16 mouse cellular contexts compared by ENCODE assay signal in the genomic region with DNA sequence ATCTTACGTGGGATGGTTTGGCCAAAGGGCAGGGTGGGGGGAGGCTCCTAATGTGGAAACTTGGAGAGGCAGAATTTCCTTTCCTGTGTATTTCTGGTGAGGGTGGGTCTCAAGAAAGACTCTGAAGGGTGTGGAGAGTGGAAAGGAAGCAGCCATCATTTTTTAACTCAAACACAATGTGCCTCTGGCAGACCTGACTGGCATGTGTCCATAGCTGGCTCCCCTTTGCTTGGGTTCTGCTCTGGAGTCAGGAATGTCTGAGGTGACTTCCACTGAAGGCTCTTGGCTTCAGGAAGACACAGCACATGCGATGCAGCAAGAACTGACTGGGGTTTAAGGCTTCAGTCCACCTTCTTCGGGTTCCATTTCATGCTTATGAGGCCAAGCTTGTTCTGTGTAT. TPM values are rescaled to one million over a fixed set of nuclear protein-coding genes. Genes with fewer than 3 reads are reported as not detected.
DNase-seq lines count a peak whose midpoint lies in the region; ATAC-seq lines count a peak whose summit lies in the region.
"Had no signal": no experiment of that assay in that cellular context is flagged by ENCODE, and none has a peak within 500 bp of the region (broad histone marks: within the 10 kb centered on the region; RNA-seq: fewer than 3 reads in every experiment).

No protein-coding gene starts in this region.

- no peaks in the 10 kb centered on the region for H3K4me1 ChIP-seq in kidney, embryonic 16.5 days (ENCODE audit: insufficient read depth, low read length)
- H3K4me1 ChIP-seq in heart, embryonic 14.5 days (ENCODE audit: control insufficient read depth in 2 of 2, insufficient read depth in 2 of 2, low read length in 2 of 2): peaks cover 10 to 13% of the 10 kb centered on the region in 2 experiments; a peak in 3 of 4 replicates
- H3K4me1 ChIP-seq in liver, embryonic 13.5 days (replicated peaks): no peaks in the 10 kb centered on the region; the same call in none of the 2 replicates
- H3K4me1 ChIP-seq: neural tube, embryonic 13.5 days had no signal

- no peak overlapping the region for H3K4me3 ChIP-seq in kidney, embryonic 16.5 days (ENCODE audit: low read length)
- H3K4me3 ChIP-seq in heart, embryonic 14.5 days (ENCODE audit: control insufficient read depth in 1 of 2, insufficient read depth in 1 of 2, low read depth in 1 of 2, low read length in 2 of 2): no peak overlapping the region
- no peak overlapping the region for H3K4me3 ChIP-seq in liver, embryonic 13.5 days (replicated peaks)
- H3K4me3 ChIP-seq: embryonic facial prominence, embryonic 10.5 days; liver, embryonic 15.5 days; neural tube, embryonic 13.5 days had no signal

- ATAC-seq in kidney, embryonic 16.5 days (ENCODE audit: low FRiP score, low TSS enrichment): no peak
- no peak for ATAC-seq in heart, embryonic 14.5 days (ENCODE audit: insufficient number of reproducible peaks, insufficient read depth, low FRiP score, low read depth)
- ATAC-seq in liver, embryonic 13.5 days (ENCODE audit: low read depth): no peak
- ATAC-seq: CD4-positive, CD25-positive, alpha-beta regulatory T cell, adult 4 months; hindbrain, embryonic 16.5 days; midbrain, embryonic 16.5 days had no signal

- peak; percentile 31 for DNase-seq in kidney, postnatal 14 days
- no peak for DNase-seq in liver, embryonic 13.5 days
- DNase-seq in lung, postnatal 36 days: peak; percentile 88
- DNase-seq in embryo, embryonic 10 days (ENCODE audit: low spot score): no peak
- DNase-seq in thymus, postnatal 0 days (ENCODE audit: low spot score): no peak
- DNase-seq in cerebellum, adult 11-12 months: no peak
- DNase-seq: cerebellum, adult 9-10 months; thymus, adult 18-20 months had no signal

- H3K9ac ChIP-seq in kidney, embryonic 16.5 days (replicated peaks; ENCODE audit: low read length): no peak overlapping the region
- no peak overlapping the region for H3K9ac ChIP-seq in heart, embryonic 14.5 days (ENCODE audit: low read length)
- H3K9ac ChIP-seq in liver, embryonic 13.5 days: no peak overlapping the region
- H3K9ac ChIP-seq: liver, embryonic 15.5 days; neural tube, embryonic 13.5 days had no signal

- H3K9me3 ChIP-seq in kidney, embryonic 16.5 days (ENCODE audit: low read length): no peaks in the 10 kb centered on the region
- H3K9me3 ChIP-seq in heart, embryonic 14.5 days (ENCODE audit: control insufficient read depth, low read length): no peaks in the 10 kb centered on the region
- no peaks in the 10 kb centered on the region for H3K9me3 ChIP-seq in liver, embryonic 13.5 days (replicated peaks)
- H3K9me3 ChIP-seq: embryonic facial prominence, embryonic 10.5 days; liver, embryonic 15.5 days; neural tube, embryonic 13.5 days had no signal

- 83% methylated on average over 3 of the region's 3 CpGs for WGBS in kidney, embryonic 16.5 days
- WGBS in heart, embryonic 14.5 days: 72% methylated on average over 3 of the region's 3 CpGs
- WGBS in liver, embryonic 13.5 days (ENCODE audit: insufficient replicate concordance): 62% methylated on average over 3 of the region's 3 CpGs

- H3K27ac ChIP-seq in kidney, embryonic 16.5 days (ENCODE audit: low read length): no peak overlapping the region
- H3K27ac ChIP-seq in heart, embryonic 14.5 days (replicated peaks in 1 of 2; ENCODE audit: control insufficient read depth in 1 of 2, insufficient read depth in 1 of 2, low read depth in 2 of 2, low read length in 2 of 2): peak overlapping the region; percentile 19 to 42; a peak in 1 of 4 replicates
- H3K27ac ChIP-seq in liver, embryonic 13.5 days: 0 out of 2 replicates have a peak overlapping the region, but pooled peaks have one; percentile 25
- H3K27ac ChIP-seq: embryonic facial prominence, embryonic 10.5 days; liver, embryonic 15.5 days; neural tube, embryonic 13.5 days had no signal

- no peaks in the 10 kb centered on the region for H3K27me3 ChIP-seq in kidney, embryonic 16.5 days (ENCODE audit: insufficient read depth, low read length)
- no peaks in the 10 kb centered on the region for H3K27me3 ChIP-seq in heart, embryonic 14.5 days (ENCODE audit: control insufficient read depth, insufficient read depth, low read length)
- peaks cover 3% of the 10 kb centered on the region; the same call in 1 of the 2 replicates for H3K27me3 ChIP-seq in liver, embryonic 13.5 days
- H3K27me3 ChIP-seq: neural tube, embryonic 13.5 days had no signal

- no peaks in the 10 kb centered on the region for H3K36me3 ChIP-seq in kidney, embryonic 16.5 days (ENCODE audit: insufficient read depth, low read length)
- H3K36me3 ChIP-seq in heart, embryonic 14.5 days (ENCODE audit: control insufficient read depth, insufficient read depth, low read length): no peaks in the 10 kb centered on the region
- H3K36me3 ChIP-seq in liver, embryonic 13.5 days: no peaks in the 10 kb centered on the region
- H3K36me3 ChIP-seq: embryonic facial prominence, embryonic 10.5 days; liver, embryonic 15.5 days; neural tube, embryonic 13.5 days had no signal

- H3K4me2 ChIP-seq in kidney, embryonic 16.5 days (replicated peaks; ENCODE audit: low read depth, low read length): no peak overlapping the region
- no peak overlapping the region for H3K4me2 ChIP-seq in heart, embryonic 14.5 days (ENCODE audit: low read length)
- H3K4me2 ChIP-seq in liver, embryonic 13.5 days: no peak overlapping the region
- H3K4me2 ChIP-seq: liver, embryonic 15.5 days; neural tube, embryonic 13.5 days had no signal

RNA-seq across cellular contexts. Expression of a gene that starts 21.0 kb away (rescaled TPM):
- 57.4 and 58.0 TPM in 2 replicates for polyA plus RNA-seq in kidney, embryonic 16.5 days (2015; fragmentation: Nextera tagmentation; extraction: Ambion mirVana)
- 33.7 and 34.2 TPM in 2 replicates for polyA plus RNA-seq in heart, embryonic 14.5 days (2014; fragmentation: Nextera tagmentation; extraction: Ambion mirVana)
- 120 and 129 TPM in 2 replicates for polyA plus RNA-seq in liver, embryonic 13.5 days (2015; fragmentation: Nextera tagmentation; extraction: Ambion mirVana)
- polyA plus RNA-seq in thymus, postnatal 0 days (2015; fragmentation: Nextera tagmentation; extraction: Ambion mirVana): 29.1 and 30.0 TPM in 2 replicates

RNA-seq across cellular contexts. Expression of a gene that starts 28.8 kb away (rescaled TPM):
- polyA plus RNA-seq in kidney, embryonic 16.5 days (2015; fragmentation: Nextera tagmentation; extraction: Ambion mirVana): 1.0 and 1.5 TPM in 2 replicates
- 2.2 TPM in 2 replicates for polyA plus RNA-seq in heart, embryonic 14.5 days (2014; fragmentation: Nextera tagmentation; extraction: Ambion mirVana)
- not detected in 2 replicates for polyA plus RNA-seq in liver, embryonic 13.5 days (2015; fragmentation: Nextera tagmentation; extraction: Ambion mirVana)
- polyA plus RNA-seq in thymus, postnatal 0 days (2015; fragmentation: Nextera tagmentation; extraction: Ambion mirVana): 0.10 and 0.22 TPM in 2 replicates
- polyA plus RNA-seq: CD4-positive, CD25-positive, alpha-beta regulatory T cell, adult 4 months had no signal

Comparison
In these comparisons a context has a peak if more than half of its experiments do, and no peak if none do; other contexts are left out.
1. DNase-seq: peak in kidney, postnatal 14 days (single experiment) and lung, postnatal 36 days (single experiment); none in liver, embryonic 13.5 days (single experiment), embryo, embryonic 10 days (single experiment), thymus, postnatal 0 days (single experiment) and cerebellum, adult 11-12 months (single experiment).